Mouse (Mus musculus) heart, embryonic 13.5 days (tissue): ENCODE results near the gene Mertk. TPM values are rescaled to one million over a fixed set of nuclear protein-coding genes. Genes with fewer than 3 reads are reported as not detected.

Experiments used
- ATAC-seq: fragments of 200-750 bp; cut with Nextera tagmentation; 2 replicates; pipeline ENCODE4 v1.8.0; 2017; ENCODE audit warnings: moderate TSS enrichment; ENCODE audit not compliant: insufficient number of reproducible peaks, low FRiP score, low TSS enrichment; ENCODE audit errors: extremely low read depth
- H3K27ac ChIP-seq: fragments of 300-500 bp; sonication (generic); replicated peaks from 2 replicates; pipeline ENCODE4 v1.5.1; 2015; ENCODE audit warnings: moderate library complexity, mild to moderate bottlenecking, inconsistent platforms
- H3K27me3 ChIP-seq: fragments of 300-500 bp; sonication (generic); replicated peaks from 2 replicates; pipeline ENCODE4 v1.6.1; 2015; ENCODE audit warnings: mild to moderate bottlenecking, inconsistent platforms
- H3K36me3 ChIP-seq: fragments of 300-500 bp; sonication (generic); 2 replicates; pipeline ENCODE4 v1.6.1; 2015; ENCODE audit warnings: mild to moderate bottlenecking, inconsistent platforms
- H3K4me1 ChIP-seq: fragments of 300-500 bp; sonication (generic); 2 replicates; pipeline ENCODE4 v1.6.1; 2015; ENCODE audit warnings: inconsistent platforms
- H3K4me2 ChIP-seq: fragments of 300-500 bp; sonication (generic); 2 replicates; pipeline ENCODE4 v1.6.1; 2015; ENCODE audit warnings: inconsistent platforms, mild to moderate bottlenecking, moderate library complexity
- H3K4me3 ChIP-seq: fragments of 300-500 bp; sonication (generic); 2 replicates; pipeline ENCODE4 v1.5.1; 2015; ENCODE audit warnings: moderate library complexity, mild to moderate bottlenecking, inconsistent platforms
- H3K9ac ChIP-seq: fragments of 300-500 bp; sonication (generic); 2 replicates; pipeline ENCODE4 v1.6.1; 2015; ENCODE audit warnings: inconsistent platforms, mild to moderate bottlenecking, moderate library complexity
- H3K9me3 ChIP-seq: fragments of 300-500 bp; sonication (generic); 2 replicates; pipeline ENCODE4 v1.6.1; 2016; ENCODE audit warnings: inconsistent platforms
- WGBS: fragments of 180-500 bp; shearing (Covaris S2); methylation state at CpG from one replicate; pipeline ENCODE4 v1.1.7; 2015; ENCODE audit warnings: mixed read lengths; 5-methylcytosine and 5-hydroxymethylcytosine counted together
- polyA plus RNA-seq: library from polyadenylated mRNA; unstranded; fragments of >200 nt; fragmentation: Nextera tagmentation; extraction: Ambion mirVana; gene quantifications from 2 replicates; pipeline ENCODE4 v1.2.1, GENCODE M21; 2015

The Mertk gene
- polyA plus RNA-seq, 1 experiment from 2014 or later, result 4.0 TPM

GRCm38 (mm10) chr2:128722106-128722710 lies 23.5 kb downstream of the Mertk start:
- Histone ChIP-seq H3K9ac (no peak overlapping the region), H3K36me3 (peaks cover 4% of the 10 kb centered on the region; the same call in 1 of the 2 replicates), H3K4me3 (no peak overlapping the region), H3K27me3 (no peaks in the 10 kb centered on the region), H3K4me2 (no peak overlapping the region), H3K4me1 (peaks cover 23% of the 10 kb centered on the region), H3K27ac (no peak overlapping the region), H3K9me3 (no peaks in the 10 kb centered on the region; the same call in 1 of the 2 replicates)
- WGBS, result 90% methylated on average over 5 of the region's 5 CpGs
- ATAC-seq, result no peak

- Histone ChIP-seq H3K4me2 (no peak overlapping the region), H3K9ac (no peak overlapping the region), H3K9me3 (no peaks in the 10 kb centered on the region; the same call in 1 of the 2 replicates), H3K36me3 (peaks cover 12% of the 10 kb centered on the region), H3K27me3 (no peaks in the 10 kb centered on the region), H3K4me1 (peaks cover 27% of the 10 kb centered on the region), H3K27ac (0 out of 2 replicates have a peak overlapping the region, but pooled peaks have one; percentile 12), H3K4me3 (no peak overlapping the region)
- ATAC-seq, result no peak
- WGBS, result 79% methylated on average over 5 of the region's 5 CpGs
Observed at GRCm38 (mm10) chr2:128726067-128726466, 27.3 kb downstream of the Mertk start.

GRCm38 (mm10) chr2:128726626-128727025 lies 27.9 kb downstream of the Mertk start:
- ATAC-seq, result no peak
- Histone ChIP-seq H3K4me3 (no peak overlapping the region), H3K4me1 (peaks cover 27% of the 10 kb centered on the region), H3K36me3 (peaks cover 16% of the 10 kb centered on the region), H3K4me2 (no peak overlapping the region), H3K9me3 (no peaks in the 10 kb centered on the region), H3K9ac (no peak overlapping the region), H3K27me3 (no peaks in the 10 kb centered on the region), H3K27ac (0 out of 2 replicates have a peak overlapping the region, but pooled peaks have one; percentile 12)
- 75% methylated on average over 7 of the region's 7 CpGs for WGBS

GRCm38 (mm10) chr2:128727552-128727951 lies 28.8 kb downstream of the Mertk start:
- Histone ChIP-seq H3K27ac (peak overlapping the region; percentile 86), H3K9me3 (no peaks in the 10 kb centered on the region), H3K27me3 (no peaks in the 10 kb centered on the region), H3K4me3 (no peak overlapping the region), H3K4me1 (peaks cover 27% of the 10 kb centered on the region), H3K36me3 (peaks cover 17% of the 10 kb centered on the region), H3K9ac (0 out of 2 replicates have a peak overlapping the region, but pooled peaks have one; percentile 25), H3K4me2 (peak overlapping the region; percentile 39)
- 25% methylated on average over 3 of the region's 3 CpGs for WGBS
- peak; percentile 54; the same call in 1 of the 2 replicates for ATAC-seq

- ATAC-seq, result no peak
Observed at GRCm38 (mm10) chr2:128728066-128728465, 29.3 kb downstream of the Mertk start.

GRCm38 (mm10) chr2:128729141-128729540 lies 30.4 kb downstream of the Mertk start:
- Histone ChIP-seq H3K4me1 (peaks cover 27% of the 10 kb centered on the region), H3K9ac (no peak overlapping the region), H3K36me3 (peaks cover 17% of the 10 kb centered on the region), H3K27me3 (no peaks in the 10 kb centered on the region), H3K9me3 (no peaks in the 10 kb centered on the region), H3K27ac (no peak overlapping the region), H3K4me2 (no peak overlapping the region), H3K4me3 (no peak overlapping the region)
- ATAC-seq, result no peak
- 79% methylated on average over 7 of the region's 7 CpGs for WGBS

More at GRCm38 (mm10) chr2:128728066-128728465, 29.3 kb downstream of the Mertk start:
- Histone ChIP-seq H3K4me2 (peak overlapping the region; percentile 39), H3K9me3 (no peaks in the 10 kb centered on the region), H3K4me1 (peaks cover 27% of the 10 kb centered on the region), H3K9ac (0 out of 2 replicates have a peak overlapping the region, but pooled peaks have one; percentile 25), H3K36me3 (peaks cover 17% of the 10 kb centered on the region), H3K4me3 (no peak overlapping the region), H3K27ac (peak overlapping the region; percentile 86), H3K27me3 (no peaks in the 10 kb centered on the region)
- 64% methylated on average over 4 of the region's 4 CpGs for WGBS

- no peak overlapping the region for H3K4me3 ChIP-seq
- H3K9ac ChIP-seq, result no peak overlapping the region
- ATAC-seq, result no peak
- peaks cover 17% of the 10 kb centered on the region for H3K36me3 ChIP-seq
- no peak overlapping the region for H3K27ac ChIP-seq
- H3K27me3 ChIP-seq, result no peaks in the 10 kb centered on the region
- no peaks in the 10 kb centered on the region for H3K9me3 ChIP-seq
- peaks cover 35% of the 10 kb centered on the region for H3K4me1 ChIP-seq
- 79% methylated on average over 10 of the region's 10 CpGs for WGBS
- H3K4me2 ChIP-seq, result no peak overlapping the region
Observed at GRCm38 (mm10) chr2:128731514-128731913, 32.8 kb downstream of the Mertk start.

GRCm38 (mm10) chr2:128731951-128732350 lies 33.2 kb downstream of the Mertk start:
- no peak overlapping the region for H3K27ac ChIP-seq
- no peak overlapping the region for H3K9ac ChIP-seq
- no peak overlapping the region for H3K4me3 ChIP-seq
- no peak overlapping the region for H3K4me2 ChIP-seq
- H3K4me1 ChIP-seq, result peaks cover 31% of the 10 kb centered on the region
- 76% methylated on average over 1 of the region's 1 CpGs for WGBS
- ATAC-seq, result no peak
- H3K9me3 ChIP-seq, result no peaks in the 10 kb centered on the region
- H3K36me3 ChIP-seq, result peaks cover 17% of the 10 kb centered on the region
- H3K27me3 ChIP-seq, result no peaks in the 10 kb centered on the region

GRCm38 (mm10) chr2:128735089-128735488 lies 36.3 kb downstream of the Mertk start:
- no peaks in the 10 kb centered on the region for H3K9me3 ChIP-seq
- H3K27ac ChIP-seq, result peak overlapping the region; percentile 6; the same call in 1 of the 2 replicates
- H3K4me1 ChIP-seq, result peaks cover 16% of the 10 kb centered on the region
- no peak for ATAC-seq
- H3K36me3 ChIP-seq, result peaks cover 16% of the 10 kb centered on the region; the same call in 1 of the 2 replicates
- H3K27me3 ChIP-seq, result no peaks in the 10 kb centered on the region
- no peak overlapping the region for H3K9ac ChIP-seq
- H3K4me3 ChIP-seq, result no peak overlapping the region
- WGBS, result 28% methylated on average over 3 of the region's 3 CpGs
- no peak overlapping the region for H3K4me2 ChIP-seq

GRCm38 (mm10) chr2:128737051-128737450 lies 38.3 kb downstream of the Mertk start:
- no peak overlapping the region for H3K27ac ChIP-seq
- no peaks in the 10 kb centered on the region for H3K9me3 ChIP-seq
- ATAC-seq, result no peak
- H3K4me3 ChIP-seq, result no peak overlapping the region
- peaks cover 16% of the 10 kb centered on the region for H3K4me1 ChIP-seq
- H3K27me3 ChIP-seq, result no peaks in the 10 kb centered on the region
- no peak overlapping the region for H3K9ac ChIP-seq
- no peak overlapping the region for H3K4me2 ChIP-seq
- H3K36me3 ChIP-seq, result peaks cover 8% of the 10 kb centered on the region; the same call in 1 of the 2 replicates
- 84% methylated on average over 2 of the region's 2 CpGs for WGBS

GRCm38 (mm10) chr2:128737796-128738195 lies 39.0 kb downstream of the Mertk start:
- Histone ChIP-seq H3K9me3 (no peaks in the 10 kb centered on the region), H3K9ac (no peak overlapping the region), H3K36me3 (peaks cover 12% of the 10 kb centered on the region; the same call in 1 of the 2 replicates), H3K27me3 (no peaks in the 10 kb centered on the region), H3K4me2 (no peak overlapping the region), H3K4me3 (no peak overlapping the region), H3K4me1 (peaks cover 16% of the 10 kb centered on the region), H3K27ac (no peak overlapping the region)
- ATAC-seq, result no peak
- WGBS, result 80% methylated on average over 4 of the region's 4 CpGs
